Mouse (Mus musculus) frontal cortex, postnatal 25 days (tissue): Measurements from ENCODE around the gene Ryr2.
"Not testable (repeated sequence)": the region's sequence is repeated elsewhere in the genome, so short reads cannot be mapped to it uniquely, and the experiment has no call there.

ENCODE experiments used
- DNase-seq, 2 experiments: peaks; one replicate each; pipeline ENCODE4 v3.0.0; 2022; ENCODE audit warnings: low spot score in 2 of 2

Gene Ryr2

GRCm38 (mm10) chr13:11941724-11942123, 165.0 kb downstream of the Ryr2 start:
- no peak for DNase-seq

GRCm38 (mm10) chr13:11934297-11935060, 172.3 kb downstream of the Ryr2 start:
- not testable (repeated sequence) for DNase-seq

- DNase-seq: no peak
Measured at GRCm38 (mm10) chr13:11933334-11933733, 173.4 kb downstream of the Ryr2 start.

- DNase-seq: no peak
Measured at GRCm38 (mm10) chr13:11928709-11929108, 178.0 kb downstream of the Ryr2 start.

- DNase-seq: no peak
Measured at GRCm38 (mm10) chr13:11927727-11928126, 179.0 kb downstream of the Ryr2 start.

GRCm38 (mm10) chr13:11926720-11927500, 179.8 kb downstream of the Ryr2 start:
- DNase-seq: no peak

GRCm38 (mm10) chr13:11926215-11926614, 180.5 kb downstream of the Ryr2 start:
- no peak for DNase-seq

- DNase-seq: no peak
Measured at GRCm38 (mm10) chr13:11924732-11925131, 182.0 kb downstream of the Ryr2 start.

GRCm38 (mm10) chr13:11920495-11920894, 186.2 kb downstream of the Ryr2 start:
- DNase-seq: no peak

- no peak for DNase-seq
Measured at GRCm38 (mm10) chr13:11919448-11919847, 187.3 kb downstream of the Ryr2 start.

- DNase-seq: no peak
Measured at GRCm38 (mm10) chr13:11915619-11916018, 191.1 kb downstream of the Ryr2 start.

- no peak for DNase-seq
Measured at GRCm38 (mm10) chr13:11914682-11915081, 192.1 kb downstream of the Ryr2 start.

- no peak for DNase-seq
Measured at GRCm38 (mm10) chr13:11912208-11912607, 194.5 kb downstream of the Ryr2 start.

GRCm38 (mm10) chr13:11908123-11908522, 198.6 kb downstream of the Ryr2 start:
- DNase-seq: no peak

- no peak for DNase-seq
Measured at GRCm38 (mm10) chr13:11905126-11905525, 201.6 kb downstream of the Ryr2 start.

GRCm38 (mm10) chr13:11903272-11903671, 203.5 kb downstream of the Ryr2 start:
- DNase-seq: no peak

GRCm38 (mm10) chr13:11902856-11903255, 203.9 kb downstream of the Ryr2 start:
- DNase-seq: no peak

GRCm38 (mm10) chr13:11900631-11901030, 206.1 kb downstream of the Ryr2 start:
- no peak for DNase-seq

- no peak for DNase-seq
Measured at GRCm38 (mm10) chr13:11895631-11896030, 211.1 kb downstream of the Ryr2 start.

GRCm38 (mm10) chr13:11891739-11892138, 215.0 kb downstream of the Ryr2 start:
- DNase-seq: no peak

- no peak for DNase-seq
Measured at GRCm38 (mm10) chr13:11891115-11891514, 215.6 kb downstream of the Ryr2 start.

GRCm38 (mm10) chr13:11884175-11884574, 222.6 kb downstream of the Ryr2 start:
- DNase-seq: no peak

- no peak for DNase-seq
Measured at GRCm38 (mm10) chr13:11882359-11882758, 224.4 kb downstream of the Ryr2 start.
